Mouse (Mus musculus) 416B (cell line): ENCODE results near the gene Abca16.

Source experiments
- DNase-seq: peaks from one replicate; pipeline ENCODE4 v3.0.0; 2011; ENCODE audit warnings: low read depth

The Abca16 gene

DNA sequence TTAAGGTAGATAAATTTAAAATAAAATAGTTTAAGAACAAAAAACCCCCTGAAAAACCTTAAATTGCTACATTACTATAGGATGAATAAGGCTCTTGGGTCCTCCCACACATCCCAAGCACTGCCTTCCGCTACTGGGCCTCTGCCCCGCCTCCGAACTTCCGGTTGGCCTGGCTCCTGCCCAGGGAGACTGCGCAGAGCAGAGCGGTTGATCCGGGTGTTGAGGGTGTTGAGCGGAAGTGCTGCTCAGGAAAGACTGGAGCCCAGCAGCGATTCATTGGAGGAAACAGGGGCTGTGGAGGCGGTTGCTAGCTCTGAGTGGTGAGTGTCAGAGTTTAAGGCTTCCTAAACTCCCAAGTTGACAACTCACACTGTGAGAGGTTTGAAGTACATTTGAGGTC is at the start of gene Abca16:
Gene Abca16, plus strand, starts transcription at position 201 of the 400 bp plus-strand sequence.
- DNase-seq, result no peak

DNA sequence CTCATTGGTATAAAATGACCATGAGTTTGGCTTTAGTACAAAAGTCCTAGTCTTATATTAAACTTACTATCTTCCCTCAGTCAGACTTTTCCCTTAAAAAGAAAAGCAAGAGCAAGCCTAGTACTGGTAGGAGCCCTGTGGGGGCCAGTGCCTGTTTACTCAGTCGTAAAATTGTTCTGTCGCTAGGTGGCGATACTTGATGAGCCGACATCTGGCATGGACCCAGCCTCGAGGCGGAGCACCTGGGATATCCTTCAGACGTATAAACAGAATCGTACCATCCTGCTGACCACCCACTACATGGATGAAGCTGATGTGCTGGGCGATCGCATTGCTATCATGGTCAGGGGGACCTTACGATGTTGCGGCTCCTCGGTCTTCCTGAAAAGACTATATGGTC is 48.3 kb upstream of the Abca16 start:
- DNase-seq, result no peak

DNA sequence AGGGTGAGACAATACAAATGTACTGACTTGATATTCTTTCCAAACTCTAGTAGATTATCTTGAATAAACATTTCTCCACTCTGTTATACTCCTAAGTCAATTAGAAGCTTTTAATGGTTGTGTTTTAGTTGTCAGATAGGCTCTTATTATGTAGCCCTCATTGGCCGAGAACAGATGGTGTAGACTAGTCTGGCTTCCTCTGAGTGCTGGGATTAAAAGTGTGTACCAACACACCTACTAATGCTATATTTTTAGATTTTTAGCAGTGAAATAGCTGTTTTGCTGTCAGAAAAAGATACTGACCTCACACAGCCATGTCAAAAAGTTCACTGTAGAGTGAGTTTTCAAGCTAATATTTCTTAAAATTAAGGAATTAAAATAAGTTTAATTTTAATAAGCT is 2.9 kb downstream of the Abca16 start:
- no peak for DNase-seq

DNA sequence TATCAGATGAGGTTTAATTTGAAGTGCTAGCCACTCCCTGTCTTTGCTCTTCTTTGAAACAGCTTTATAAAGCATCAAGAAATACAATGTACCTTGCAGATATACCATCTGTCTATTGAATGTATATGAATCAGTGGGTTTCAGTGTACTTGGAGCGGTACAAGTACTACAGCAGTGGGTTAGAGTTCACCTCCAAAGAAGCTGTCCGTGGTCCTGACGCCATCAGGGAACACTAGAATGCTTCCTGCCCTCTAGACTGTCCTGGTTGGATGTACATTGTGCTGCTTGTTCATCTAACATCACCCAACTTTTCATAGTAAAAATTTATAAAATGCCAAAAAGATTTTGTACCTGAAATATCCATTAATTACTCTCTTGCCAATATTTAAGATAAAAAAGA is 17.2 kb downstream of the Abca16 start:
- DNase-seq, result peak; percentile 22

DNA sequence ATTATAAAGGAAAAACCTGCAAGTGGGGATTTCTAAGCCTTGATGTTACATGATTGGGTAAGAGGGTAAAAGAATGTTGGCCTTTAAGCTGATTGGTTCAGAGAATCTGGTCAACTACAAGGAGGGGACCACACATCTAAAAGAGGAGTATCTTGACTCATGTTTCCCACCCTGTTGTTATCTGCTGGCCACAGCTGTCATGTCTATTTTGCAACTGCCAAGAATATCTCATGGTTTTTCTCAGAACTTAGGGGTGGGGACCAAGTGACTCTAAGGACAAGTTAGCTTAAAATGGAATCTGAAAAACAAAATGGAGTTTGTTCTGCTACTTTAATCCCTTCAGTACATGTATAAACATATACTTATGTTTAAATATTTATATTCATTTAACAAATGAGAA is 22.0 kb downstream of the Abca16 start:
- DNase-seq, result peak; percentile 29

DNA sequence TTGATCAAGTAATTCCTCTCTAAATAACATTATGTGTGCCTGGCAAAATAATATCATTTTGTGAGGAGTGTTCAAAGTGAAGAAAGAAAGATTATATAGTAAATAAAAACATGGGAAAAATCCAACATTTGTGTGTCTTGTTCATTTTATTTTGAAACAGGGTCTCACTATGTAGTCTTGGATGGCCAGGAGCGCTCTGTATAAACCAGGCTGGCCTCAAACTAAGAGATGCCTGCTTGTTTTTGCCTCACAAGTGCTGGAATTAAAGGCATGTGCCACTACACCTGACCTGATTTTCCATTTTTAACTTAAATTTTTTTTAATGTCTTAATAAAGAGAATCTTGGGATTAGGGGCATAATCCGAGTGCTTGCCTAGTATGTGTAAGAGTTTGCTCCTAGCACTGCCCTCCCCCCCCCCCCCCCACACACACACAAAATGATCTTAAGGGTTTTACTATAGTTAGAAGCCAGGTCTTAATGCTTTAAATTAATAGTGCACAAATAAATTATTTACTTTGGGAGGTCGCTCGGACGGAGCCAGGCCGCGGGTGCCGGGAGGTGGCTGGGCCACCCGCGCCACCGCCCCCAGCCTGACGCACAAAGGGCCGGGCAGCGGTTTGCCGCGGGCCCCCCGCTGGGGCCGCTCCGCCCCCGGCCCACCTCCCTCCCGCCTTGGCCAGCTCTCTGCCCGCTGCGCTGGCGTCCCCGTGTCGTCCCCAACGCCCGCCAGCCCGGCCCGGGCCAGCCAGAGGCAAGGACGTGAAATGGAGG is 94.6 kb downstream of the Abca16 start:
- no peak for DNase-seq

DNA sequence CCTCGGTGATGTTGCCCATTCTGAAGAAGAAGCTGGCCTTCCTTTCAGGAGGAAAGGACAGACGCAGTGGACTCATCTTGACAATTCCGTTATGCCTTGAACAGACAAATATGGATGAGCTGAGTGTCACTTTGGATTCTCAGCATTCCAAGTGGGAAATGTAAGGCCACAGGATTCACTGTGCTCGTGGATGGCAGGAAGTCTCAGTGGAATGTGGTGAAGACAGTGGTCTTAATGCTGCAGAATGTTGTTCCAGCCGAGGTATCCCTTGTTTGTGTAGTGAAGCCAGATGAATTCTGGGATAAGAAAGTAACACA is 95.2 kb downstream of the Abca16 start:
- DNase-seq, result no peak

DNA sequence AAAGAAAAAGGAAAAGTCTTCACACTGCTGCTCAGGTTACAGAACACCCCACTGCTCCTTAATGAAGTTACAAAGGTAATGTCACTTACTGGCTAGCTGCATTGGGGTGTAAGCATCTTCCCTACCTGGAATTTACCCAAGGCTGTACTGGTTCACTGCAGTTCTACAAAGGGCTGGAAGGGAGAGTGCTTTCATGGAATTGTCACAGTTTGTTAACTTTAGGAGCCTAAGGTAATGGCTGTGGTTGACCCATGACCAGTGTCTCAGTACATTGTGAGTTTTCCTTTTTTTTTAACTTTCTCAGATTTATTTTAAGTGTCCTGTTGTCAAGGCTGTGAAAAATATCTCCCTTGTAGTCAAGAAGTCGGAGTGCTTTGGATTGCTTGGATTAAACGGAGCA is 125.4 kb downstream of the Abca16 start:
- DNase-seq, result no peak

DNA sequence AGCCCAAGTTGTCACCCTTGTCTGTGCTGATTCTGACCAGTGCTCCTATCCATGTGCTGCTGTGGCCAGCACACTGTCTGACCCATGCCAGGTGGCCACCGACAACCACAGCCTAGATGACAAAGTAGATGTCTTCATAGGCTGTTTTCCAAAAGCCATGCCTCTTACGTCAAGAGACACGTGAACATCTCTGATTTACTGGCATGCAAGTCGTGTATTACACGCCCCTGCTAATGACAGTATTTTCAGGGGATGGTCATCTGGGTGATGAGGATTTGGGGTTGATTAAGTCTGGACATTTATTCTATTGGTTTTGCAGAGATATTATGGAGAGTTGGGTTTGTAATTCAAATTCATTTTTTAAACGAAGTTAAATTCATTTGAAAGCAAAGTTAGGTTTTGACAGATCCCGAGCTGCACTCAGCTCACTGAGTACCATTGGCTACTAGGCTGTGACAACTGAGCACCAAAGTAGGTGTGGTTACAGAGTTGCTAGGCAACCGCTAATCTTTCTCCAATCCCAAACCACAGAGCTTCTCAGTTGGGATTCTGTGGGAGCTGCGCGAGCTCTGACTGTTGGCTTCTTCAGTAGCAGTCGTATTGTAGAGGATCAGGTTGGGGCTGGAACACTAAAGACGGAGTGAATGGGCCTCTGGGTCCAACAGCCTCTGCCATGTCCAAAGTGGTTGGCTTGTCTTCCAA is 143.2 kb downstream of the Abca16 start:
- DNase-seq, result no peak

DNA sequence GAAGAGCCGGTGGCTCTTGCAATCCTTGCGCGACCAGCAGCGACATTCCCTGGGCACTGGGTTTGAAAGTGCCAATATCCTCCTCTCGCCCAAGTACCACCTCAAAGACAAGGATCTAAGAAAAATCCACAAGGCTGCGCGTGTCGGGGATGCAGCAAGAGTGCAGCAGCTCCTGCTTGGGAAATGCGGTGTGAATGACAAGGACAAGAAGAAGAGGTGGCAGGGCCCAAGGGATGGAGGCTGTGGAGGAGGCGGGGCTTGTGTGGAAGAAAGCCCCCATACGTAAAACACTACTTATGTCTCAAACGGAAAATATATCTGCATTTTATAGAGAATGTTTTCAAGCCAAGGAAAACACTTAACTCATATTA is 143.7 kb downstream of the Abca16 start:
- no peak for DNase-seq

DNA sequence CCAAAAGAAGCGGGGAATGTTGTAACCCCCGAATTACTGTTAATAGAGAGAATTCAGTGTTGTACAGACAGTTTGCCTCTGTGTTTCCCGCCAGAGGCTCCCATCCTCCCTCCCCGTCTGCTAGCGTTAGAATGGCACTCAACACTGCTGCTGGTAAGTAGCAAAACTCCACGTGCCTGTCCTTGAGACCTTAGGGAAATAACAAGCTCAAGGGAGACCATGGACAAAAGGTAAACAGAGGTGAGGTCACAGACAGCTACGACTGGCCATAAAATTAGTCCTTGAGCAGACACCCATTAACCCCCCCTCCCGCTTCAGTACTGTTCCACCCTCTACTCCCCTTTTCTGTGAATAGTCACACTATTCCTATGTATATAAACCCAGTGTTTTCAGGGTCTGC is 157.9 kb downstream of the Abca16 start:
- no peak for DNase-seq

DNA sequence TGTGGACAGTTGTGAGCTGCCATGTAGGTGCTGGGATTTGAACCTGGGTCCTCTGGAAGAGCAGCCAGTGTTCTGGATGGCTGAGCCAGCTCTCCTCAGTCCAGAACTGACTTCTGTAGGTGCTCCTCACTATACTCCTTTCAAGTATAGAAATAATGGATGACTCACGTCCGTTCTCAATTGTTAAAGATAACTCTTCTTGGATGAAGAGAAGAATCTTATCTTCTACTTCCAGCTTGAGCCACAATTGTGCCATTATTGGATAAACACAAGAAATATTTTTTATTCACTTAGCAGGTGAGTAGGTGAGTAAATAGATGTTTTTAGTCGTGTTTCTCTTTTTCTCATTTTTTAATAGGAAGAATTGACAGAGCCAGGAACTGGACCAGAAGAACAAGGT is 167.1 kb downstream of the Abca16 start:
- DNase-seq, result no peak
